Mouse (Mus musculus): ENCODE results near the gene Bpifa3. TPM values are rescaled to one million over a fixed set of nuclear protein-coding genes. Genes with fewer than 3 reads are reported as not detected.
"Not testable (repeated sequence)": the region's sequence is repeated elsewhere in the genome, so short reads cannot be mapped to it uniquely, and the experiment has no call there.

Gene Bpifa3
- polyA plus RNA-seq, 1 experiment from 2014 or later: not detected

GRCm38 (mm10) chr2:154183061-154183460 lies 52.9 kb downstream of the Bpifa3 start:
- not testable (repeated sequence) for H3K36me3 ChIP-seq, H3K4me1 ChIP-seq
- WGBS: 75% methylated on average over 4 of the region's 4 CpGs

DNA sequence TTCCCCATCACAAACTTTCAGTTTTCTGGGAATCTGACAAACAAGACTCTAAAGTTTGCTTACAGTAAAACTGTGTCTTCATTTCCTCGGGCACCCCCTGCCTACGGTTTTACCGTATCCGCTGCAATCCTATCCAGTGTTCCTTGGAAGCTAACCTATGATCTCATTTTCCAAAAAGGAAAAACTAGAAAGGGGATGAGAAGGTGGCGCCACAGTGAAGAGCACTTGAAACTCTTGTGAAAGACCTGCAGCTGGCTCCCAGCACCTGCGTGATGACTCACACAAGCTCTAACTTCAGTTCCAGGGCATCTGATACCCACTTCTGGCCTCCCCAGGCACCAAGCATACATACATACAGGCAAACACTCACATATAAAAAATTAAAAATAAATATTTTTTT lies 55.2 kb downstream of the Bpifa3 start:
- Histone ChIP-seq H3K9me3 (no peaks in the 10 kb centered on the region), H3K36me3 (no peaks in the 10 kb centered on the region), H3K4me2 (replicated peaks) (no peak overlapping the region), H3K4me1 (no peaks in the 10 kb centered on the region), H3K27me3 (no peaks in the 10 kb centered on the region), H3K27ac (no peak overlapping the region), H3K4me3 (no peak overlapping the region), H3K9ac (no peak overlapping the region)
- ATAC-seq (ENCODE audit: insufficient number of reproducible peaks, insufficient read depth, low FRiP score, low TSS enrichment): no peak
- WGBS: 91% methylated on average over 6 of the region's 6 CpGs

More at GRCm38 (mm10) chr2:154183061-154183460, 52.9 kb downstream of the Bpifa3 start:
- H3K4me3 ChIP-seq; H3K9me3 ChIP-seq; H3K4me2 ChIP-seq (replicated peaks); H3K27me3 ChIP-seq; H3K27ac ChIP-seq; ATAC-seq (ENCODE audit: insufficient number of reproducible peaks, insufficient read depth, low FRiP score, low TSS enrichment); H3K9ac ChIP-seq: not testable (repeated sequence)

GRCm38 (mm10) chr2:154185748-154186147 lies 55.6 kb downstream of the Bpifa3 start:
- WGBS: 64% methylated on average over 3 of the region's 3 CpGs
- no peak overlapping the region for H3K4me3 ChIP-seq
- no peak overlapping the region for H3K9ac ChIP-seq
- H3K4me1 ChIP-seq: no peaks in the 10 kb centered on the region
- H3K4me2 ChIP-seq (replicated peaks): no peak overlapping the region
- ATAC-seq (ENCODE audit: insufficient number of reproducible peaks, insufficient read depth, low FRiP score, low TSS enrichment): no peak
- no peaks in the 10 kb centered on the region for H3K27me3 ChIP-seq
- H3K36me3 ChIP-seq: no peaks in the 10 kb centered on the region
- no peak overlapping the region for H3K27ac ChIP-seq
- H3K9me3 ChIP-seq: no peaks in the 10 kb centered on the region

GRCm38 (mm10) chr2:154187468-154187867 lies 57.3 kb downstream of the Bpifa3 start:
- Histone ChIP-seq H3K4me2 (replicated peaks) (no peak overlapping the region), H3K9me3 (no peaks in the 10 kb centered on the region), H3K4me3 (no peak overlapping the region), H3K4me1 (no peaks in the 10 kb centered on the region), H3K27ac (no peak overlapping the region), H3K27me3 (no peaks in the 10 kb centered on the region), H3K9ac (no peak overlapping the region), H3K36me3 (no peaks in the 10 kb centered on the region)
- ATAC-seq (ENCODE audit: insufficient number of reproducible peaks, insufficient read depth, low FRiP score, low TSS enrichment): no peak
- 46% methylated on average over 5 of the region's 5 CpGs for WGBS

Other genes starting within 250 kb of the Bpifa3 start
- gene Bpifb6, start 229.9 kb upstream of the Bpifa3 start, polyA plus RNA-seq (2016; fragmentation: Nextera tagmentation; extraction: Ambion mirVana): not detected in 2 replicates
- gene Bpifb3, start 212.1 kb upstream of the Bpifa3 start, polyA plus RNA-seq (2016; fragmentation: Nextera tagmentation; extraction: Ambion mirVana): not detected in 2 replicates
- gene Bpifb4, start 192.1 kb upstream of the Bpifa3 start, polyA plus RNA-seq (2016; fragmentation: Nextera tagmentation; extraction: Ambion mirVana): not detected in 2 replicates
- not detected in 2 replicates for gene Bpifa6, start 155.4 kb upstream of the Bpifa3 start, polyA plus RNA-seq (2016; fragmentation: Nextera tagmentation; extraction: Ambion mirVana)
- not detected in 2 replicates for gene Bpifa2, start 122.1 kb upstream of the Bpifa3 start, polyA plus RNA-seq (2016; fragmentation: Nextera tagmentation; extraction: Ambion mirVana)
- gene Bpifa1, start 12.5 kb downstream of the Bpifa3 start, polyA plus RNA-seq (2016; fragmentation: Nextera tagmentation; extraction: Ambion mirVana): not detected in 2 replicates
- not detected in 2 replicates for gene Bpifa5, start 32.3 kb downstream of the Bpifa3 start, polyA plus RNA-seq (2016; fragmentation: Nextera tagmentation; extraction: Ambion mirVana)
- not detected in 2 replicates for gene Bpifb1, start 60.5 kb downstream of the Bpifa3 start, polyA plus RNA-seq (2016; fragmentation: Nextera tagmentation; extraction: Ambion mirVana)
- gene Bpifb5, start 93.4 kb downstream of the Bpifa3 start, polyA plus RNA-seq (2016; fragmentation: Nextera tagmentation; extraction: Ambion mirVana): 0.28 and 0.32 TPM in 2 replicates
- not detected in 2 replicates for gene Bpifb9a, start 127.5 kb downstream of the Bpifa3 start, polyA plus RNA-seq (2016; fragmentation: Nextera tagmentation; extraction: Ambion mirVana)
- gene Bpifb9b, start 176.9 kb downstream of the Bpifa3 start, polyA plus RNA-seq (2016; fragmentation: Nextera tagmentation; extraction: Ambion mirVana): not detected in 2 replicates
- gene Cdk5rap1, start 242.7 kb downstream of the Bpifa3 start, polyA plus RNA-seq (2016; fragmentation: Nextera tagmentation; extraction: Ambion mirVana): 15.9 and 19.6 TPM in 2 replicates